Mouse (Mus musculus) liver, embryonic 14.5 days (tissue): Measurements from ENCODE around the gene Dag1.

Source experiments
- CTCF ChIP-seq: IDR thresholded peaks from 2 replicates; pipeline ENCODE4 v1.5.1; 2016; ENCODE audit warnings: antibody characterized with exemption, low read depth, control low read depth
- EP300 ChIP-seq: IDR thresholded peaks from 2 replicates; pipeline ENCODE4 v1.6.1; 2016; ENCODE audit warnings: antibody characterized with exemption, low read depth

DNA sequence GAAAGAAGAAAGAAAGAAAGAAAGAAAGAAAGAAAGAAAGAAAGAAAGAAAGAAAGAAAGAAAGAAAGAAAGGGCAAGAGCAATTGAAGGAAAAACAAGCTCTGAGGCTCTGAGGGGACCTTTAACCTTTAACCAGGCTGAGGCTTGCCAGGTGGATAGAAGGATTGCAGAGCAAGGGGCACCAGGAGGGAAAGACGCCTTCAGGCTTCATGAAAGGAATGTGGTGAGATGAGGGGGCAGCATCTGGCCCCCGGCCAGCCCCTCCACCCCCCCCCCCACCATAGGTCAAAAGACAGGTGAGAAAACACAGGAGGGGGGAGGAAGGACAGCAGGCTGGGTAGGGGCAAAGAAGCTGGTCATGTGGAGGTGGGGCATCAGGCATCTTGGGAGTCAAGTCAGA lies 8.2 kb upstream of the Dag1 start:
- no peak for TF ChIP-seq EP300
- no peak for TF ChIP-seq CTCF
